Mouse (Mus musculus): Measurements from ENCODE around the gene Tmem255a. TPM values are rescaled to one million over a fixed set of nuclear protein-coding genes. Genes with fewer than 3 reads are reported as not detected.

The Tmem255a gene
- polyA plus RNA-seq (2012; rRNA removed) = 32.2 and 33.3 TPM in 2 replicates

DNA sequence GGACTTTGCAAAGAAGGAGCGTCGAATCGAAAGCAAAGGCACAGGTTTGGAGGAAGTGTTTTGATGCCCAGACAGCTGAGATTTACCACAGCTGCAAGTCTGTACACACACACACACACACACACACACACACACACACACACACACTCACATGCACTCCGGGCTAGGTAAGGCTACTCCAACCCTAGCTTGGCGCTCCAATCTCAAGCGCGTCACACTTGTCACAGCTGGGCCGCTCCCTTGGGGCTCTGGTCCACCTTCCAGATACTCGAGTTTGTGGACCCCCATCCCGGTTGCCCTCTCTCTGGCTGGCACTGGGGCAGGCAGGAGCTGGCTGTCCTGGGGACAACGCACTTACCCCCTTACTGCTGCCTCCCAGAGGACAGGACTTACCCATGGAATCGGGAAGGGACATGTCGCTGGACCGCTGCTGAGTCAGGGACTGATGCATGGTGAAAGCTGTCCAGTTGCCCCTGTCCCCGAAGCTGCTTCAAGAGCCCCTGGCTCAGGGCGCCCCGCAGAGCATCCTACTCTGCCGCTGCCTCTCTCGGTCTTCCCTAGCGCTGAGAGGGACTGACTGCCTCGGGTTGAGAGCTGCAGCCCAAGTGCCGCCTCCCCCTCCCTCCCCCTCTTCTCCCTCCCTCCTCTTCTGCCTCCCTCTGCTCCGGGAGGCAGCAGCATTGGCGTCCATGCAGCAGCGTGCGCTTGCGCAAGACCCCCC lies at the start of gene Tmem255a:
Gene Tmem255a, minus strand, starts transcription at position 589 of the 721 bp plus-strand sequence.
- DNase-seq (ENCODE audit: extremely low spot score in 1 of 2, low spot score in 1 of 2) = peak in 1 of 2 experiments; percentile 9

DNA sequence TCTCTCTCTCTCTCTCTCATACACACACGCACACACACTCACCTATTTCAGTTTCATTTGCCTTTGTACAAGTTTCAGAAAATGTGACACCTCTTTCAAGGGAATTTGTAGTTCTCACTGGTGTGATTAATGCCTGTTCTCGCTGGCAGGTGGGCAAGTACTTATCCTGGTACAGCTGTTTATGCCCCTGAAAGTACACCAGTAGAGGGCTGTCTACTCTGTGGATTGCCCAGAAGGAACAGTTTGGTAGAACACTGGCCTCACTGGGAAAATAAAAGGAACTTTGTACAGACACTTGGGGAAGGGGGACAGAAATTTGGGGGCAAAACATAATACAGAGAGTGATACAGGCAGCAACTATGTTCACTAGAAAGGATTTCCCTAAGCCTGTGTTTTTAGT lies 7.4 kb upstream of the Tmem255a start:
- DNase-seq (ENCODE audit: extremely low spot score in 1 of 2, low spot score in 1 of 2) = peak in 1 of 2 experiments; percentile 21

GRCm38 (mm10) chrX:38250352-38250950 lies 1.8 kb downstream of the Tmem255a start:
- DNase-seq (ENCODE audit: extremely low spot score in 1 of 2, low spot score in 1 of 2) = peak in 1 of 2 experiments; percentile 26

DNA sequence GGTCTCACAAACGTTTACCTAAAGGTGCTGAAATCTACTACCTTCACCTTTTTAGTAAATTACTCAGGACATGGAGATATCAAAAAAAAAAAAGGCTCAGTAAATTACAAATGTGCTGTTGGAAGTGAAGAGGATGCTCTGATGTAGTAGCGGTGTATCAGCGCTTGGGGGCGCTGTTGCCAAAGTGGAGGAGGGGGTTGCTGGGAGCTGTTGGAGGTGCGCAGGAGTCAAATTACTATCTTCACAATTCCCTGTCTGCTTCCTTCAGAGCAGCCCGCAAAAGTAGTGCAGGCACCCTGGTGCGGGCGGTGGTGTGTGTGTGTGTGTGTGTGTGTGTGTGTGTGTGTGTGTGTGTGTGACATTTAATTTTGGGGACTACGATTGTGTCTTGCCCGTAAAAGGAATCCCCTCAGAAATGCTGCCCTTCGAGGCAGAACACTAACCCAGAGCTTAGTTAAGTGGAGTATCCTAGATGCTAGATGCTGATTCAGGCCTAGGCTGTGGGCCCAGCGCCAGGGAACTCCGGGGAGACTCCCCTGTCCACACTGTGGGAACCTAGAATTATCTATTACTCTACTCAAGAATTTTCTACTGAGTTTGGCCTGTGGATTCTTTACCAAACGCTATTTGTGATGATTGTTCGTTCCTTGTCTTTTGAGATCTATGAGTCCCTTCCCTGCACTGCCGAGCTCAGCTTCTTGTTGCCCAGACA lies 2.4 kb downstream of the Tmem255a start:
- DNase-seq (ENCODE audit: extremely low spot score in 1 of 2, low spot score in 1 of 2) = peak in 1 of 2 experiments; percentile 56

GRCm38 (mm10) chrX:38247601-38248000 lies 4.6 kb downstream of the Tmem255a start:
- DNase-seq (ENCODE audit: extremely low spot score in 1 of 2, low spot score in 1 of 2) = no peak

GRCm38 (mm10) chrX:38247108-38247507 lies 5.1 kb downstream of the Tmem255a start:
- DNase-seq (ENCODE audit: extremely low spot score in 1 of 2, low spot score in 1 of 2) = no peak

DNA sequence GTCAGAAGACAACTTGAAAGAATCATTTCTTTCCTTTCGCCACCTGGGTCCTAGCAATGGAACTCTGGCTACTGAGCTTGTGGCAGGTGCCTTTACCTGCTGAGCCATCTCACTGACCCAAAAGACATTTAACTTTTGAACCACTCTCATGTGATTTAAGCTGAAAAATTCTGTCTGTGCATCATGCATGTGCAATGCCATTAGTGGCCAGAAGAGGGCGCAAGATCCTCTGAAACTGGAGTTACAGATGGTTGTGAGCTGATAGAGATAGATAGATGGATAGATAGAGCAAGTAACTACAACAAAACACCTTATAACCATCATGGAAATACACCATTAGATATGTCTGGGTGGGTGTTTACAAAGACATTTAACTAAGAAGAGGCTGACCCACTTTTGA lies 14.5 kb downstream of the Tmem255a start:
- DNase-seq (ENCODE audit: extremely low spot score in 1 of 2, low spot score in 1 of 2) = peak in 1 of 2 experiments; percentile 44

DNA sequence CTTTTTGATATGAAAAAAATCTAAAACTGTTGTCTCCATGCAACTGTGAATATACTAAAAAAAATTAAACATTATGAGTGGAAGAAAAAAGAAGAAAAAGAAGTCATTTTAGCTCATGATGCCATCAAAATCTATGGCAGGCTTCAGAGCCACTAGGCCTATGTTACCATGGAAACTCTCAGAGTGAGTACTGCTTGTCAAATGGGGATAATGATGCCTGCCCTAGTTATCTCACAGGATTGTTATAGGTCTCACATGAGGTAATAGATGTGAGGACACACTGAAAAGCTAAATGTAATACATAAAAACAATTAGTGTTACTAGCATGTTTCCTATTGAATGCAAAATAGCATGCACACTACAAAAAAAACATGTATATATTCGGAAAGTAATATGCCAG lies 22.4 kb downstream of the Tmem255a start:
- no peak for DNase-seq (ENCODE audit: extremely low spot score in 1 of 2, low spot score in 1 of 2)

DNA sequence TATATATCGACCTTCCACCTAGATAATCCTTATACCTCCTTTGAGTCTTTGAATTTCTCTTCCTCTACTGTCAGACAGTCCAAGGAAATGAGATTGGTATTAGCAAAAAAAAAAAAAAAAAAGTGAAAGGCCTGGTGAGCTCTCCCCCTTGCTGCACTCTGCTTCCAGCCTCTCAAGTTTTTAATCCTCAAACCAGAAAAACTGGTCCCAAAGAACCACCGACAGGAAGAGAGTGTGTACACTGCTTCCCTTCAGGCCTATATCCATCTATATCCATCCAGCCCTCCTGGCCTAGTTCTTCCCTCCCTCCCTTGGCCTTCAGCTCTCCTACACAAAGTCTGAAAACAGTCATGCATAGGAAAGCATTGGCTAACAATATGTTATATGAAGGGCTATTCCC lies 29.5 kb downstream of the Tmem255a start:
- no peak for DNase-seq (ENCODE audit: extremely low spot score in 1 of 2, low spot score in 1 of 2)

- DNase-seq (ENCODE audit: extremely low spot score in 1 of 2, low spot score in 1 of 2) = no peak
Observed at GRCm38 (mm10) chrX:38217676-38217991, 34.6 kb downstream of the Tmem255a start.

DNA sequence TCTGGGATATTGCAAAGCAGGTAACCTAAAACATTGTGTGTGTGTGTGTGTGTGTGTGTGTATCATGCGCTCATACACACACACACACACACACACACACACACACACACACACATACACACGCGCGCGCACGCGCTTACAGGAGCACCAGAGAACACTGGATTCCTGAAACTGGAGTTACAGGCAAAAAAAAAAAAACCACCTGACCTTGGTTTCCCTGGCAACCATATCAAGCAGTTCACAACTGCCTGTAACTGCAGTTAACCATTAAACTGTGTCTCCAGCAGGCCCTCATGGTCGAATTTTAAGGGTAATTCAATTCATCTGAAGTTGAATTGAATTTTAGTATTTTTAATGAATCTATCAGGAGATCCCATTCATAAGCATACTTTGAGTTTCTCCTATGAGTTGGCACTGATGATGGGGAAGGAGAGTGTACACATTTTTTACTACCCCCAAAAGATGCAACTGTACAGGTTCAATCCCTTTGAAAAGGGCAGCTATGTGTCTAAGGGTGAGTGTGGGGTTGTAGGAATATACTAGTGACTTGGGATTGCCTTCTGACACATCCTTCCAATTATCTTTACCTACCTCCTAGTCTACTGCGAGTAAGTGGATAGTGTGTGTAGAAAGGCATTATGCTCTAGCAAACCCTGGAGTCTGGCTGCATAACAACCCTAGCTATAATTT lies 35.1 kb downstream of the Tmem255a start:
- no peak for DNase-seq (ENCODE audit: extremely low spot score in 1 of 2, low spot score in 1 of 2)

DNA sequence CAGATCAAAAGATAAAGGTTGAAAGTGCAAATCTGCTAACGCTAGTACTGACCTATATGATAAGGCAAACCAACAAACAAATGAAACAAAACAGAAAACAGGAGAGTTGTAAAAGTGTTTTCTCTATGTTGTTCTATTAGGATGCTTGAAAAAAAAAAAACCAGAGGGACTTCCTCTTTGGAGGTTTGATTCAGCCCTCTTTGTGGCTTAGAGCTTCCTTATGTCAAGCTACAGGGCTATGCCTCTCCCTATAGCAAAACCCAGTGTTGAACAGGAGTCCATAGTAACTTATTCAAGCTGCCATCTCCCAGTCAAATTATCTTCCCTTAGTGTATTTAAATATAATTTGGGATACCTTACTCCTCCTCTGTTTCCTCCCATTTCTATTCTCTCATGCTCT lies 44.8 kb downstream of the Tmem255a start:
- no peak for DNase-seq (ENCODE audit: extremely low spot score in 1 of 2, low spot score in 1 of 2)

- peak in 1 of 2 experiments; percentile 51 for DNase-seq (ENCODE audit: extremely low spot score in 1 of 2, low spot score in 1 of 2)
Observed at GRCm38 (mm10) chrX:38201816-38202215, 50.4 kb downstream of the Tmem255a start.

DNA sequence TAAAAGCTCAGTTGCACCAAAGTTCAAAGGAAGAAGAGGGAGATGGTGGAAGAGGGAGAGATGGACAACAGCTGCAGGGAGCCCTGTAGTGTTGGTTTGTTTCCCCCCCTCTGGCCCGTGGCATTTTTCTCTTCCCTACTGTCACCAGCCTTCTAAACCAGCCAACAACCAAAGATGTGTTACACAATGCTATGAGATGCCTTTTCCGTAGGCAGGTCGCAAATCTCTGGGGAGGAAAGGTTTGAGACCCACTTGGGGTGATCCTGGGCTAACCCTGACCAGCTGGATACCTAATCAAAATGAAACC lies 61.8 kb downstream of the Tmem255a start:
- no peak for DNase-seq (ENCODE audit: extremely low spot score in 1 of 2, low spot score in 1 of 2)

DNA sequence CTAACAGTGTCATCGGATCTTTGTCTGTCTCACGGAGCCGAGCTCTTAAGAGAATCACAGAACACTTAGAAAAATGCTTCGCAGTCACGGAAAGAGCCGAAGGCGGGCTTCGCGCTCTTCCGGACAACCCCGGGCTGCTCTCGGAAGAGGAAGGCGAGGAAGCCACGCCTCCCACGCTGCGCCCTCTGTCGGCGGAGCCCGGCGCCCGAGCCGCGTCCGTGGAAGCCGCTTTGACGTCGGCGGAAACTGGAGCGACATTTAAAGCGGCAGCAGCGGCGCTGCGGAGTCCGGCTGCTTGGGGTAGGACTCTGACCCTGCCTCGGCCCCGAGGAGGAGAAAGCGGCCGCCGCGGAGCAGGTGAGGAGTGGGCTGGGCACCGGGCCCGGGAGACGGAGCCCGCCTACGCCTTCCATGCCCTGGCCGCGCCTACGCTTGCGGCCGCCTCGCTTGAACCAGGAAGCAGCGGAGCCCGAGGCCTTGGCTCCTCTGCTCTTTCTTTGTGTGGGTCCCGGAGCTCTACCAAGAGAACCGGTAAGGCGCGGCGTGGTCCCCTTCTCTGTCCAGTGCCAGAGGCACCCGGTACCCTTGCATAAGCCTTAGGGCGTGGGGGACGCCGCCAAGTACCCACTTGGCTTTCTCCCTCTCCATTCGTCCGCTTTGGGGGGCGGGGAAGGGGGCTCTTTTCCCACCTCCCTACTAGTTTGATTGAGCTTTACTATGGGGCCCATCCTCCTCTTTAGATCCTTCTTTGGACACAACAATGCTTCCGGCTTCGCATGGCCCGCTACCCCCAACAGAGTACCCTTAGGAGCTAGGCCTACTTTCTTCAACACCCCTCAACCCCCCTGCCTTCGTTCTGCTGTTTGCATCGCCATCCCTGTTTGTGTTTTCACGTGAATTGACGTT lies 62.4 kb downstream of the Tmem255a start, which contains the start of gene Zbtb33:
Gene Zbtb33, plus strand, starts transcription at position 242 of the 906 bp plus-strand sequence.
- peak; percentile 59 to 91 for DNase-seq (ENCODE audit: extremely low spot score in 1 of 2, low spot score in 1 of 2)

DNA sequence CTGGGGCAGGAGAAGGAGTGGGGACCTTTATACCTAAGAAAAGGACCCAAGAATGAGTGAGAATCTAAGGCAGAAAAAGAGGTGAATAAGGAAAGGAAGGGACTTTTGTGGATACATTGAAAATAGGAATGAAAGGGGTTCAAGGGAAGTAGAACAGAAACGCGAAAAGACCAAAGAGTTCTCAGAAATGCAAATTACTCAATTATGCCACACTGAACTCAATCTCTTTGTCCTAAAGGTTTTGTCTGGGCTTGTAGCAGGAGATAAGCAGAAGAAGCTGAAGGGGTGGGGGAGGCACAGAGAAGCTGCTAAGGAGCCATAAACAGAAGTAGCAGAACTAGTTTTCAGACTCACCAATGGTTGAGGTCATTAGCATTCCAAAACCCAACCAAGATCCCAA lies 66.7 kb downstream of the Tmem255a start:
- no peak for DNase-seq (ENCODE audit: extremely low spot score in 1 of 2, low spot score in 1 of 2)

- DNase-seq (ENCODE audit: extremely low spot score in 1 of 2, low spot score in 1 of 2) = no peak
Observed at GRCm38 (mm10) chrX:38181608-38182258, 70.5 kb downstream of the Tmem255a start.

- DNase-seq (ENCODE audit: extremely low spot score in 1 of 2, low spot score in 1 of 2) = no peak
Observed at GRCm38 (mm10) chrX:38180656-38181607, 71.3 kb downstream of the Tmem255a start.

All from frontal cortex, adult 2 months (tissue).